Mouse (Mus musculus): ENCODE results near the gene Prkn. TPM values are rescaled to one million over a fixed set of nuclear protein-coding genes. Genes with fewer than 3 reads are reported as not detected.

Prkn gene
- polyA plus RNA-seq, 3 experiments from 2014 or later: 0.12 TPM; not detected in 2

GRCm38 (mm10) chr17:12000285-12000684 lies 1160.1 kb downstream of the Prkn start:
- ATAC-seq: no peak

GRCm38 (mm10) chr17:12021326-12021725 lies 1181.1 kb downstream of the Prkn start:
- ATAC-seq: no peak

DNA sequence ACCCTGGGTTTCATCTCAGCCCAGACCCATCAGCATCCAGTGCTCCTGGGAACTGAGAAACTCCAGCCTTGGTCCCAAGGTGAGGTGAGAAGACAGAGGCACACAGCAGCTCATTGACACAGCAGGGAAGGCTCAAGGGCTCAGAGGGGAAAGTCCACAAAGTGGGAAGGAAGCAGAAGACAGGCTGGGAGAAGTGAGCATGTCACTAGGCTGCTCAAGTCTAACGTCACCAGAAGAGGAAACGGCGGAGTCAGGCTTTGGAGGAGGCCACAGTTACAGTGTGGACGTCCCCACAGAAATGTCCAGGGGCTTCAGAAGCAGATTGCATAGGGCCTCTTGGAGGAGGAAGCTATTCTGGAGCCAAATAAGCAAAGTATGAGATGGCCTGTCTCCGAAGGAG lies 1189.2 kb downstream of the Prkn start:
- ATAC-seq: no peak

DNA sequence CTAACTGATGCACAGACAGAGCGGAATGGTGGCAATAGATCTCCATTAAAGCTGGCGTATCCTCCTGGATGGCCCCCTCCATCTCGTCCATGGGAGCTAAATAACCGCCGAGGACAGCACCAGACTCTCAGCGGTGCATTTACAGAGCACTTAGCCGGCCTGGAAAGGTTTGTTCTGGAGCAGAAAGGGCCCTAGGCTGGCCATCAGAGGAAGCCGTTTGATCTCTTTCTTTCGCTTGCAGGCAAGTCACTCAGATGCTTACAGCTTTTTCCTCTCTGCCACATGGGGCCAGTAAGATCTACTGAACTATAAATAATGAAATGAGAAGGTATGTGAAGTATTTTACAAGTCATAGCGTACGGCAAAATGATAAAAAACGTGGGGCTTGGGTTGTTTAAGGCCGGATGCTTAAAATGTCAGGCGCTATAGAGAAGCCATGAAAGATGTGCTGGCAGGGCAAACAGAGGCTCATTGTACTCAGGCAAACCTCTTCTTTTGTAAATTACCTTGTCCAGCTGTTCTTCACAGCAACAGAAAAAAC lies 1189.8 kb downstream of the Prkn start:
- no peak for ATAC-seq

DNA sequence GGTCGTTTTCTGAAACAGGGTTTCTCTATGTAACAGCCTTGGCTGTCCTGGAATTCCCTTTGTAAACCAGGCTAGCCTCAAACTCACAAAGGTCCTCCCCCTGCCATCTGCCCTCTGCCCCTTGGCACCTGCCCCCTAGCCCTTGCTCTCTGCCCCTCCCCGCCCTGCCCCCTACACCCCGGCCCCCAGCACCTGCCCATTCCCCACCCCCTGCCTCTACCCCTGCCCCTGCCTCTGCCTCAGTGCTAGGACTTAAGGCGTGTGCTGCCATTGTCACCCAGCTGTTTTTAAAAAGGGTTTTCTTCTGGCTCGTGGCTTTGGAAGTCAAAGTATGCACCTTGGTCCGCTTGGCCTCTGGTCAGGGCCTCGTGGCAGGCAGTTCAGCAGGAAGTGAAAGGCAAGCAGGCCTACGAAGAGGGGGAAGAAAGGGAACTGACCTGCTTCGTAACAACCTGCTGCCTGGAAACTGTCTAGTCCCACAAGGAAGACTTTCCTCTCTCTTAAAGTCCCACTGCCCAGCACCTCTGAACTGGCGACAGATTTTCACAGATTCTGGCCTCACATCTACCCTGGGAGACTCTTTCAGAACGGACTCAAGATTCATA lies 1190.5 kb downstream of the Prkn start:
- no peak for ATAC-seq

DNA sequence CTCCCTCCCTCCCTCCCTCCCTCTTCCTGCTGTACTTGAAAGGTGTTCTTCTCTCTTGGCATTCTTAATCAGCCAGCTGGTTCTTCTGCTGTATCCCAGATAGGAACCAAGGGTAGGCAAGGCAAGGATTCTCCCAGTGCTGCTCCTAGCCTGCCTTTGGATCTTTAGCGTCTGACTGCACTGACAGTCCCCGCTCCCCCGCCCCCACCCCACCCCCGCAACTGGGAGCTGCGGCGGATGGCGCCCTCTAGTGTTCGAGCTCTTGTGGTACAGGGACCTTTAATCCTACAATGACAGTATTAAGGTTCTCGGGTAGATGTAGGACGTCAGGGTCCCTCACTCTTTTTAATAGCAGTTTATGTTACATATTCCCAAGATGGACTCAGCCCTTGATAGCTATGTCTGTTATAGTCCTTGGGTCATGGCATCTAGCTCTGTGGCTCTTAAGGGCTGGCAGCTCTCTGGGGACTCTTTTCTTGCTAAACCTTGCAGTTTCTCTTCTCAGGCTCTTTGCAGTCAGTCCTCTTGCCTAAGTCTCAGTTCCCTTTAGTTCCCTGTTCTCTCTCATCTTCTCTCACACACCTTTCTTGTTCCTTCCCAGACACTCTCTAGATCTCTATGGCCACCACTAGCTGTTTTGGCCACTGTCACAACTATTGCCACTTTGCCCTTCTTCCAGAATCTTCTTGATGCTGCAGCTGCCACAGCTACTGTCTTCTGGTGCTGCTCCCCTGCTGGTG lies 1191.2 kb downstream of the Prkn start:
- no peak for ATAC-seq

GRCm38 (mm10) chr17:12032014-12032791 lies 1192.0 kb downstream of the Prkn start:
- no peak for ATAC-seq

GRCm38 (mm10) chr17:12035386-12035785 lies 1195.2 kb downstream of the Prkn start:
- no peak for ATAC-seq

DNA sequence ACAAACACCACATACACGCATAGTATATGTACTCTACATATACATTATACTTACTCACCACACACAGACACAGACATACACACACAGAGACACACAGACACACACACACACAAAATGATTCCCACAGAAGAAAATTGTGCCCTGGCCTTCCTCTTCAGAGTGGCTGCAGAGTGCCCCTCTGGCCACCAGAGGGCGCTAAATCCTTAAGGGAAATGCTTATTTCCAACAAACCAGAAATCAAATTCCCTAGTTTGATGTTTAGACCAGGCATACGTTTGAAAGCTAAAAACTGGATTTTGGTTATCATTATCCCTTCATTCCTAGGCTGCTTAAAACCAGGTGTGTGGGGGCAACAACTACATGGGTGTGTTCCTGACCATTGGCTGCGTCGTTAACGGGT lies 1196.0 kb downstream of the Prkn start:
- ATAC-seq: peak; percentile 60

DNA sequence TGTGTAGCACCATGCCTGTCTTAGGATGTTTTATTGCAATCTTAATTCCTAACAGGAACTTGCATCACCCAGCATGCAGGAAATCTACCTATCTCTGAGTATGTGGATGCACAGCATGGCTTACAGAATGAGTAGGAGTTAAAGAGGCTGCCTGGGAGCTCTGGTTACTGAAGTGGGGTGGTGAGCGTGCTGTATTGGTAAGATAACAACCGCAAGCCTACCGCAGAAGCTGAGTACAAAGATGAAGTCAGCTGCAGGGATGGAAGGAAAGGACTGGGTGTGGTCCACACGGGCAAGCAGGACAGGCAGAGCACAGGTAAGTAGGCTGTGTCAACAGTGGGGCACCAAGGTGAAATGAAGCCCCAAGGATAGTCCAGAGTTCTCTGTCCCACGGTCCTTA lies 1196.9 kb downstream of the Prkn start:
- ATAC-seq: no peak

DNA sequence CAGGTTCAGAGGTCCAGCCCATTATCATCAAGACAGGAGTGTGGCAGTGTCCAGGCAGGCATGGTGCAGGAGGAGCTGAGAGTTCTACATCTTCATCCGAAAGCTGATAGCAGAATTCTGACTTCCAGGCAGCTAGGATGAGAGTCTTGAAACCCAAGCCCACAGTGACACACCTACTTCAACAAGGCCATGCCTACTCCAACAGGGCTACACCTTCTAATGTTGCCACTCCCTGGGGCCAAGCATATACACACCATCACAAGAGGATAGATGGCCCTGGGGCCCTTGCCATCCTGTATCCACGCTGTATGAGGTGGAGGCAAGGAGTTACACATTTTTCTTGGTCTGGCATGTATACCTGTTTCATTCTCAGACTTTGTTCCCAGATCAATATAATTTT lies 1197.4 kb downstream of the Prkn start:
- no peak for ATAC-seq

- no peak for ATAC-seq
These were observed 1198.3 kb downstream of the Prkn start for GRCm38 (mm10) chr17:12038499-12038898.

GRCm38 (mm10) chr17:12039188-12039587 lies 1199.0 kb downstream of the Prkn start:
- ATAC-seq: peak; percentile 54

DNA sequence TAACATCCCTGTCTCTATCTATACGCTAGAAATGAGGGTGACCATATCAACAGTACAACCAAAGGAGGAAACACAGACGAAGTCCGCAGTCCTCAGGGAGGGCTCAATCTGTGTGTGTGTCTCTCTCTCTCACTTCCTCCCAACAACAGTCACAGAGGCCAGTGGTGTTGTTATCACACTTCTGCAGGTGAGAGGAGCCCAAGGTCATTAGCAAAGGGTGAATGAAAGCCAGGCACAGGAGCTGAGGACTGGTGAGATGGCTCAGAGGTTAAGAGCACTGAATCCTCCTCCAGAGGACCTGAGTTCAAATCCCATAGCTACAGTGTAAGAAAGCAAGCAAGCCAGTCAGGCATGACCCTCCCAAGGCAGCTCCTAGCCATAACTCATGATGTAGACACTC lies 1199.7 kb downstream of the Prkn start:
- ATAC-seq: no peak

DNA sequence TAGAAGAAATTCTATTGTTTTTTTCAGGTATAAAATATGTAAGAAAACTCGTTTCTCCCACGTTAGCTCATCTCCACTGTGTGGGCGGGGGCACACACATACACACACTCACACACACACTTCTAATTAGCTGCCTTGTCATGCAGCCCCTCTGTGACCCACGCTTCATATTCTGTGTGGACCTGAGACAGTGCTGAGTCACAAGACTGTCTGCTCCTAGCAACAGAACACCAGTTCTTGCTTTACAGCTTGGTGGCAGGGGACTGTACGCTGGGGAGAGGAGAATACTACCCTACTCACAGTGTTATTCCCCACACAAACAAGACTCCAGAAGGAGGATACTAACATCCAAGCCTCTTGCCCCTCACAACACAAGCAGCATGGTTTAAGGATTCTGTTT lies 1200.4 kb downstream of the Prkn start:
- no peak for ATAC-seq

- ATAC-seq: no peak
These were observed 1201.0 kb downstream of the Prkn start for GRCm38 (mm10) chr17:12041091-12041655.

DNA sequence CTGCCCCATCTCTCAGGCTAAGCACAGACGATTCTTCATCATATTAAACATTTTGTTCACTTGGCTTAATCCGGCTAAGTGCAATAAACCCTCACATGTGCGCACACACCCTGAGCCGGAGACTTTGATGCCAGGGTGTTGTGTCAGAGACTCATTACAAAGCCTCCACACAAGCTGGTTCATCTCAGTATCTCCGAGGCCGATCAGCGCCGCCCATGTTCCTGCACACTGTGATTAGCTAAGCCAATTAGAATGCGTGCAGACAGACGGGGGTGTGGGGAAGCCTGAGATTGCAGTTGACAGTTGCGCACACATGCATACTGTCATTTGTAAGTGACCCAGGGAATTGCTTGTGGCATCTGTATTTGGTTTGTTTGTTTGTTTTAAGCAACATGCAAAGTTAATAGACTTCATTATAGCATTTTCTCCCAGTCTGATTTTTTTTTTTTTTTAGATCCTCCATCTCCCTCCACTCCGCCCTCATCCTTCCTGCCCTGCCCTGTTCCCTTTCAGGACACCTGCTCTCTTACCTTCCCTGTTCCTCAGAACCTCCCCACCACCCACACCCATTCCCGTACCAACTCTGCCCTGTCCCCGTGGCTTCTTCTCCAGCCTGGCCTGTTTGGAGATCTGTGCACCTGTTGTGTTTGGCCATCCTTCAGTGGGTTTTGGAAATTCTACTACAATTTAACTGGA lies 1202.5 kb downstream of the Prkn start:
- no peak for ATAC-seq

GRCm38 (mm10) chr17:12044222-12044621 lies 1204.0 kb downstream of the Prkn start:
- no peak for ATAC-seq

DNA sequence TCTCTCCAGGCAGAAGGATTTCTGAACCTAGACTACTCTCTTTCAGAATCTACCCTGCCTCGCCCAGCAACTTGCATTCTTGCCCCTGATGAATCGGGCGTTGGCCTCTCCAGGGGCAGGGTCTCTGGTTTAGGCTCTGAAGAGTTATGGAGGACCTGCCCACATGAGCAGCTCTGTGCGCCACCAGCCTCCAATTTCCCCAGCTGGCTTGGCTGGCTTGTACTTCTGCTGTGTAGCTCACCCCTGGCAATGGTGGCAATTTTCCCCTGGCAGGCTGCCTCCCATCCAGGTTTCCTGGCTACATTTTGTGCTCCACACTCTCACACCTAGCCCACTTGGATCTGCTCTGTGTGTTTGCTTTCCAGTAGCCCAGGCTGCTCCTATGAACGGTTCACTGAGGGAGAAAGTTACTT lies 1205.7 kb downstream of the Prkn start:
- ATAC-seq: no peak

GRCm38 (mm10) chr17:12047032-12047431 lies 1206.8 kb downstream of the Prkn start:
- ATAC-seq: no peak

GRCm38 (mm10) chr17:12047523-12047922 lies 1207.3 kb downstream of the Prkn start:
- no peak for ATAC-seq

GRCm38 (mm10) chr17:12048695-12049490 lies 1208.7 kb downstream of the Prkn start:
- no peak for ATAC-seq

All from inflammation-experienced regulatory T-cells, adult 6 months (primary cell).